Mouse (Mus musculus) C2C12 (cell line): Measurements from ENCODE around the gene Pnpla2. TPM values are rescaled to one million over a fixed set of nuclear protein-coding genes. Genes with fewer than 3 reads are reported as not detected.

ENCODE experiments used
- H3K27me3 ChIP-seq: one replicate; pipeline ENCODE4 v1.6.1; 2011; ENCODE audit not compliant: control insufficient read depth, insufficient read depth, insufficient read length
- H3K36me3 ChIP-seq: one replicate; pipeline ENCODE4 v1.6.1; 2011; ENCODE audit not compliant: control insufficient read depth, insufficient read depth
- H3K4me3 ChIP-seq: one replicate; pipeline ENCODE4 v1.5.1; 2011; ENCODE audit warnings: mild to moderate bottlenecking, control low read depth; ENCODE audit not compliant: poor library complexity, insufficient read depth, severe bottlenecking
- H3K79me2 ChIP-seq: one replicate; pipeline ENCODE4 v1.6.1; 2011; ENCODE audit not compliant: control insufficient read depth, insufficient read depth
- H3K79me3 ChIP-seq: one replicate; pipeline ENCODE4 v1.6.1; 2011; ENCODE audit warnings: low read depth, control low read depth
- H3ac ChIP-seq: one replicate; pipeline ENCODE3; 2011; ENCODE audit warnings: low read depth; ENCODE audit not compliant: control insufficient read depth, insufficient read length
- CEBPB ChIP-seq: IDR thresholded peaks from one replicate; pipeline ENCODE4 v1.6.1; 2011; ENCODE audit warnings: low read depth, mild to moderate bottlenecking, control low read depth, moderate library complexity
- CTCF ChIP-seq: IDR thresholded peaks from one replicate; pipeline ENCODE4 v1.5.1; 2011; ENCODE audit not compliant: control insufficient read depth, insufficient read depth, insufficient read length
- FOSL1 ChIP-seq: IDR thresholded peaks from one replicate; pipeline ENCODE4 v1.8.0; 2011; ENCODE audit warnings: mild to moderate bottlenecking, low read length; ENCODE audit not compliant: poor library complexity, insufficient read depth, severe bottlenecking
- MAX ChIP-seq: IDR thresholded peaks from one replicate; pipeline ENCODE4 v1.6.1; 2011; ENCODE audit warnings: mild to moderate bottlenecking, control low read depth
- MYOD1 ChIP-seq: IDR thresholded peaks from one replicate; pipeline ENCODE4 v1.6.1; 2011; ENCODE audit warnings: low read depth; ENCODE audit not compliant: control insufficient read depth, insufficient read length
- MYOG ChIP-seq: IDR thresholded peaks from one replicate; pipeline ENCODE4 v1.6.1; 2011; ENCODE audit not compliant: control insufficient read depth, insufficient read length; ENCODE audit errors: extremely low read depth
- USF1 ChIP-seq: IDR thresholded peaks from one replicate; pipeline ENCODE4 v1.6.1; 2011; ENCODE audit warnings: low read depth, mild to moderate bottlenecking, control low read depth, moderate library complexity
- polyA plus RNA-seq: library from polyadenylated mRNA; unstranded; fragments of >200 nt; fragmentation: generic; extraction: Trizol; gene quantifications from one replicate; pipeline ENCODE4 v1.2.1, GENCODE M21; 2012; ENCODE audit warnings: missing spikeins

The Pnpla2 gene
- polyA plus RNA-seq, 1 experiment, result 32.8 TPM

GRCm38 (mm10) chr7:141485606-141486005, 30.6 kb downstream of the Pnpla2 start:
- Histone ChIP-seq H3K79me2 (peaks cover 56% of the 10 kb centered on the region), H3K4me3 (no peak overlapping the region), H3ac (no peak overlapping the region), H3K79me3 (peaks cover 38% of the 10 kb centered on the region), H3K36me3 (peaks cover 45% of the 10 kb centered on the region), H3K27me3 (no peaks in the 10 kb centered on the region)
- TF ChIP-seq MYOG, result no peak
- no peak for TF ChIP-seq MYOD1
- TF ChIP-seq FOSL1, result no peak
- TF ChIP-seq CEBPB, result no peak
- TF ChIP-seq USF1, result no peak
- TF ChIP-seq CTCF, result no peak
- TF ChIP-seq MAX, result no peak

- no peak for TF ChIP-seq CEBPB
- no peak for TF ChIP-seq CTCF
- no peak for TF ChIP-seq MAX
- no peak for TF ChIP-seq USF1
- no peak for TF ChIP-seq FOSL1
- no peak for TF ChIP-seq MYOG
- TF ChIP-seq MYOD1, result no peak
- Histone ChIP-seq H3K79me3 (peaks cover 31% of the 10 kb centered on the region), H3K4me3 (no peak overlapping the region), H3K36me3 (peaks cover 51% of the 10 kb centered on the region), H3K27me3 (no peaks in the 10 kb centered on the region), H3K79me2 (peaks cover 50% of the 10 kb centered on the region), H3ac (no peak overlapping the region)
These were observed 31.2 kb downstream of the Pnpla2 start for GRCm38 (mm10) chr7:141486239-141486638.

- Histone ChIP-seq H3K79me3 (peaks cover 26% of the 10 kb centered on the region), H3K27me3 (no peaks in the 10 kb centered on the region), H3K36me3 (peaks cover 60% of the 10 kb centered on the region), H3K4me3 (no peak overlapping the region), H3K79me2 (peaks cover 41% of the 10 kb centered on the region), H3ac (no peak overlapping the region)
- TF ChIP-seq MAX (no peak), USF1 (no peak), FOSL1 (no peak), MYOG (no peak), CEBPB (no peak)
These were observed 32.1 kb downstream of the Pnpla2 start for GRCm38 (mm10) chr7:141487141-141487540.

- Histone ChIP-seq H3K36me3 (peaks cover 56% of the 10 kb centered on the region), H3ac (no peak overlapping the region)
- TF ChIP-seq MYOD1, result no peak
- TF ChIP-seq USF1, result no peak
- TF ChIP-seq CEBPB, result no peak
- TF ChIP-seq MAX, result no peak
- no peak for TF ChIP-seq MYOG
- no peak for TF ChIP-seq CTCF
- TF ChIP-seq FOSL1, result no peak
These were observed 36.2 kb downstream of the Pnpla2 start for GRCm38 (mm10) chr7:141491151-141491550.

GRCm38 (mm10) chr7:141492738-141493137, 37.7 kb downstream of the Pnpla2 start:
- H3K79me2 ChIP-seq, result peaks cover 5% of the 10 kb centered on the region
- no peak for TF ChIP-seq MYOD1
- TF ChIP-seq CTCF, result no peak
- TF ChIP-seq USF1, result no peak
- TF ChIP-seq MAX, result no peak
- no peak for TF ChIP-seq CEBPB
- TF ChIP-seq MYOG, result no peak
- no peak for TF ChIP-seq FOSL1
- peaks cover 3% of the 10 kb centered on the region for H3K79me3 ChIP-seq
- no peaks in the 10 kb centered on the region for H3K27me3 ChIP-seq
- H3K4me3 ChIP-seq, result no peak overlapping the region
- peaks cover 48% of the 10 kb centered on the region for H3K36me3 ChIP-seq
- no peak overlapping the region for H3ac ChIP-seq

More at GRCm38 (mm10) chr7:141491151-141491550, 36.2 kb downstream of the Pnpla2 start:
- no peak overlapping the region for H3K4me3 ChIP-seq
- H3K79me3 ChIP-seq, result peaks cover 4% of the 10 kb centered on the region
- H3K79me2 ChIP-seq, result peaks cover 10% of the 10 kb centered on the region
- no peaks in the 10 kb centered on the region for H3K27me3 ChIP-seq

- Histone ChIP-seq H3K36me3 (peaks cover 42% of the 10 kb centered on the region), H3ac (no peak overlapping the region), H3K79me2 (no peaks in the 10 kb centered on the region), H3K79me3 (no peaks in the 10 kb centered on the region), H3K27me3 (no peaks in the 10 kb centered on the region), H3K4me3 (no peak overlapping the region)
- TF ChIP-seq CTCF (no peak), FOSL1 (no peak), MYOD1 (no peak)
These were observed 38.7 kb downstream of the Pnpla2 start for GRCm38 (mm10) chr7:141493729-141494128.
